Comparison of ENCODE assay signal across 23 mouse cellular contexts in the genomic region with DNA sequence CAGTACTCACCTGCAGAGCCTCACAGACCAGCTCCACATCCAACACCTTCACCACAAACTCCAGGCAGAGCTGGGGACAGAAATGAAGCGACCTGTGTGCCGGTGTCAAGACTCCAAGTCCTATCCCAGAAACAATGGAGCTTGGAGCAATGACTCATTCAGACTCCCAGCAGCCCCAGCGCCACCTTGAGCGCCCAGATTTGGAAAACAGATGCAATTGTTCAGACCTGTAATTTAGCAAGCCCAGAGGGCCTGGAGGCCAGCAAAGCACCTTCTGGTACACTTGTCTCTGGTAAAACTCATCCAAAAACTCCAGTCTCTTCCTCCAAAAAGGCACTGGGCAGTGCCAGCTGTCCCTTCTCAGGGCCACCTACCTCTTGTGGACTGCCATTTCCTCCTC. TPM values are rescaled to one million over a fixed set of nuclear protein-coding genes. Genes with fewer than 3 reads are reported as not detected.
DNase-seq lines count a peak whose midpoint lies in the region; ATAC-seq lines count a peak whose summit lies in the region.
"Had no signal": no experiment of that assay in that cellular context is flagged by ENCODE, and none has a peak within 500 bp of the region (broad histone marks: within the 10 kb centered on the region; RNA-seq: fewer than 3 reads in every experiment).

No protein-coding gene starts in this region.

- no peak overlapping the region for H3K9ac ChIP-seq in stomach, embryonic 16.5 days (ENCODE audit: low read length)
- H3K9ac ChIP-seq: forebrain, embryonic 15.5 days; liver, postnatal 0 days; midbrain, embryonic 15.5 days; neural tube, embryonic 13.5 days had no signal

- H3K36me3 ChIP-seq in stomach, embryonic 16.5 days (ENCODE audit: control insufficient read depth, insufficient read depth, low read length), result no peaks in the 10 kb centered on the region
- H3K36me3 ChIP-seq: forebrain, embryonic 15.5 days; midbrain, embryonic 15.5 days; neural tube, embryonic 13.5 days had no signal

- no peaks in the 10 kb centered on the region for H3K27me3 ChIP-seq in stomach, embryonic 16.5 days (ENCODE audit: control insufficient read depth, insufficient read depth, low read length)
- H3K27me3 ChIP-seq: forebrain, embryonic 15.5 days; megakaryocyte, embryonic 14.5 days; midbrain, embryonic 15.5 days; neural tube, embryonic 13.5 days had no signal

- ATAC-seq in stomach, embryonic 16.5 days (ENCODE audit: insufficient read depth, low FRiP score), result no peak
- ATAC-seq: forebrain, embryonic 15.5 days; liver, postnatal 0 days; midbrain, embryonic 15.5 days had no signal

- peak; percentile 95 for DNase-seq in heart, adult 11 months
- no peak for DNase-seq in heart, adult 9 months (ENCODE audit: low spot score in 2 of 2)
- peak; percentile 28 for DNase-seq in lung, postnatal 14 days
- DNase-seq in lung, adult 18-20 months, result no peak
- peak; percentile 50 for DNase-seq in brain, adult 2 months (ENCODE audit: low read depth, low spot score)
- DNase-seq in adrenal gland, postnatal 25 days, result no peak
- no peak for DNase-seq in thymus, adult 18-20 months
- DNase-seq: adrenal gland, postnatal 36 days; gastrocnemius, postnatal 14 days; kidney, adult 18-20 months; liver, postnatal 0 days; lung, postnatal 36 days; thymus, adult 2 months; thymus, postnatal 4 days had no signal

- WGBS in stomach, embryonic 16.5 days, result 75% methylated on average over 4 of the region's 4 CpGs

- no peak overlapping the region for H3K4me2 ChIP-seq in stomach, embryonic 16.5 days (ENCODE audit: low read depth, low read length)
- H3K4me2 ChIP-seq: forebrain, embryonic 15.5 days; liver, embryonic 11.5 days; midbrain, embryonic 15.5 days had no signal

- no peak overlapping the region for H3K4me3 ChIP-seq in stomach, embryonic 16.5 days (replicated peaks; ENCODE audit: low read length)
- H3K4me3 ChIP-seq: forebrain, embryonic 15.5 days; megakaryocyte, embryonic 14.5 days; midbrain, embryonic 15.5 days; neural tube, embryonic 13.5 days had no signal

- no peaks in the 10 kb centered on the region for H3K9me3 ChIP-seq in stomach, embryonic 16.5 days (replicated peaks; ENCODE audit: control insufficient read depth, low read length)
- H3K9me3 ChIP-seq: forebrain, embryonic 15.5 days; megakaryocyte, embryonic 14.5 days; midbrain, embryonic 15.5 days; neural tube, embryonic 13.5 days had no signal

- peak overlapping the region; percentile 31; the same call in 1 of the 2 replicates for H3K27ac ChIP-seq in stomach, embryonic 16.5 days (ENCODE audit: low read length)
- H3K27ac ChIP-seq: forebrain, embryonic 15.5 days; kidney, postnatal 0 days; midbrain, embryonic 15.5 days; neural tube, embryonic 13.5 days had no signal

- H3K4me1 ChIP-seq in stomach, embryonic 16.5 days (ENCODE audit: control insufficient read depth, insufficient read depth, low read length), result peaks cover 37% of the 10 kb centered on the region

RNA-seq across cellular contexts. Expression of a gene that starts 3.3 kb away (rescaled TPM):
- polyA plus RNA-seq in stomach, embryonic 16.5 days (2015; fragmentation: Nextera tagmentation; extraction: Ambion mirVana), result 6.5 and 6.6 TPM in 2 replicates
- total RNA-seq in adrenal gland, postnatal 25 days (2021), result 8.3 and 9.4 TPM in 2 replicates

RNA-seq across cellular contexts. Expression of a gene that starts 4.4 kb away (rescaled TPM):
- 0.22 TPM in 1 of 2 replicates, not detected in the other for polyA plus RNA-seq in stomach, embryonic 16.5 days (2015; fragmentation: Nextera tagmentation; extraction: Ambion mirVana)
- not detected in 2 replicates for total RNA-seq in adrenal gland, postnatal 25 days (2021)
- total RNA-seq: adrenal gland, postnatal 36 days; gastrocnemius, postnatal 14 days had no signal
- polyA plus RNA-seq: heart, postnatal 0 days; limb, embryonic 11.5 days; liver, embryonic 11.5 days; liver, postnatal 0 days; midbrain, embryonic 15.5 days; neural tube, embryonic 13.5 days had no signal

RNA-seq across cellular contexts. Expression of a gene that starts 11.6 kb away (rescaled TPM):
- 3.4 and 5.0 TPM in 2 replicates for polyA plus RNA-seq in stomach, embryonic 16.5 days (2015; fragmentation: Nextera tagmentation; extraction: Ambion mirVana)
- 4.6 and 5.2 TPM in 2 replicates for total RNA-seq in adrenal gland, postnatal 25 days (2021)

RNA-seq across cellular contexts. Expression of a gene that starts 26.3 kb away (rescaled TPM):
- polyA plus RNA-seq in stomach, embryonic 16.5 days (2015; fragmentation: Nextera tagmentation; extraction: Ambion mirVana), result 7.0 and 7.3 TPM in 2 replicates
- 5.3 and 9.8 TPM in 2 replicates for total RNA-seq in adrenal gland, postnatal 25 days (2021)

RNA-seq across cellular contexts. Expression of a gene that starts 33.8 kb away (rescaled TPM):
- polyA plus RNA-seq in stomach, embryonic 16.5 days (2015; fragmentation: Nextera tagmentation; extraction: Ambion mirVana), result 671 and 829 TPM in 2 replicates
- 876 and 1,008 TPM in 2 replicates for total RNA-seq in adrenal gland, postnatal 25 days (2021)

Comparison
In these comparisons a context has a peak if more than half of its experiments do, and no peak if none do; other contexts are left out.
1. DNase-seq: peak in heart, adult 11 months (single experiment), lung, postnatal 14 days (single experiment) and brain, adult 2 months (single experiment); none in heart, adult 9 months (0 of 2), lung, adult 18-20 months (0 of 2), adrenal gland, postnatal 25 days (single experiment) and thymus, adult 18-20 months (0 of 2).